1 mouse cellular context compared by ENCODE assay signal in genomic region chr19:5124055-5124614, GRCm38 (mm10).
TF ChIP-seq lines count a peak whose summit lies in the region.

No protein-coding gene starts in this region.

TF ChIP-seq in MEL, 35 proteins besides CTCF, POLR2A, EP300 and RAD21:
- TF ChIP-seq MAZ (IDR thresholded peaks at IDR 0.05; ENCODE audit: low read depth, low read length) (no peak), ZNF384 (IDR thresholded peaks at IDR 0.05; ENCODE audit: low read depth, low read length) (peak; percentile 26; the same call in 1 of the 2 replicates)
